Mouse (Mus musculus) embryonic facial prominence, embryonic 14.5 days (tissue): ENCODE measurements around the gene Ugt1a6b. TPM values are rescaled to one million over a fixed set of nuclear protein-coding genes. Genes with fewer than 3 reads are reported as not detected.
"Not testable (repeated sequence)": the region's sequence is repeated elsewhere in the genome, so short reads cannot be mapped to it uniquely, and the experiment has no call there.

Experiments used
- ATAC-seq: fragments of 200-750 bp; cut with Nextera tagmentation; 2 replicates; pipeline ENCODE4 v1.8.0; 2017; ENCODE audit warnings: low read depth, moderate number of reproducible peaks, moderate TSS enrichment
- DNase-seq: peaks from one replicate; pipeline ENCODE4 v3.0.0-alpha.2; 2015; ENCODE audit warnings: low spot score
- H3K27ac ChIP-seq: fragments of 300-500 bp; sonication (generic); replicated peaks from 2 replicates; pipeline ENCODE4 v1.5.1; 2014; ENCODE audit warnings: low read depth, mild to moderate bottlenecking, low read length, moderate library complexity
- H3K27me3 ChIP-seq: fragments of 300-500 bp; sonication (generic); replicated peaks from 2 replicates; pipeline ENCODE4 v1.6.1; 2014; ENCODE audit warnings: low read length; ENCODE audit not compliant: control insufficient read depth, insufficient read depth
- H3K36me3 ChIP-seq: fragments of 300-500 bp; sonication (generic); 2 replicates; pipeline ENCODE4 v1.6.1; 2014; ENCODE audit warnings: low read length, mixed read lengths; ENCODE audit not compliant: control insufficient read depth, insufficient read depth
- H3K4me1 ChIP-seq: fragments of 300-500 bp; sonication (generic); 2 replicates; pipeline ENCODE4 v1.6.1; 2014; ENCODE audit warnings: antibody characterized with exemption, low read length; ENCODE audit not compliant: control insufficient read depth, insufficient read depth
- H3K4me2 ChIP-seq: fragments of 300-500 bp; sonication (generic); 2 replicates; pipeline ENCODE4 v1.6.1; 2014; ENCODE audit warnings: low read depth, mild to moderate bottlenecking, low read length, moderate library complexity, mixed read lengths
- H3K4me3 ChIP-seq: fragments of 300-500 bp; sonication (generic); 2 replicates; pipeline ENCODE4 v1.5.1; 2014; ENCODE audit warnings: low read depth, mild to moderate bottlenecking, low read length
- H3K9ac ChIP-seq: fragments of 300-500 bp; sonication (generic); 2 replicates; pipeline ENCODE4 v1.6.1; 2014; ENCODE audit warnings: low read depth, mild to moderate bottlenecking, low read length, moderate library complexity, mixed read lengths
- H3K9me3 ChIP-seq: fragments of 300-500 bp; sonication (generic); 2 replicates; pipeline ENCODE4 v1.6.1; 2016; ENCODE audit warnings: low read length; ENCODE audit not compliant: control insufficient read depth
- WGBS: fragments of 180-500 bp; shearing (Covaris S2); extraction: QIAGEN DNeasy Blood & Tissue Kit; methylation state at CpG from one replicate; pipeline ENCODE4 v1.1.7; 2014; 5-methylcytosine and 5-hydroxymethylcytosine counted together
- polyA plus RNA-seq: library from polyadenylated mRNA; unstranded; fragments of >200 nt; fragmentation: Nextera tagmentation; extraction: Ambion mirVana; gene quantifications from 2 replicates; pipeline ENCODE4 v1.2.1, GENCODE M21; 2014

The Ugt1a6b gene
- 0.54 and 2.0 TPM in 2 replicates for polyA plus RNA-seq

DNA sequence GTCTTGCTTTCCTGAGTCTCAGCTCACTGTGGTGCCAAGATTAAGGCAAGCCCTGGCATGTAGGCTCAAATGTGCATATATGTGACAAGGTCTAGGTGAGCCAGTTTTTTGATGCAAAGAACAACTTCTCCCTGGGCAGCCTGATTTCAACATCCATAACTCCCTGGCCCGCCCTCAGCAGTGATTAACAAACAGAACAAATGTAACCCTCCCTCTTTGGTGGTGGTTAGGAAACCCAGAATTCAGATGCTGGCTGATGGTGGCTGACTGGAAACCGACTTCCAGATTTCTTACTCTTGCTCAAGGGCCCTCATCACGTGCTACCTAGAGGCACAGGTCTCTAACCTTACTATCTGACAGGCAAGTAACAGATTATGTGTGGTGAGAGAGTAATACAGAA, at the start of gene Ugt1a6b:
Ugt1a6b (plus strand) TSS at position 234 of the 400 bp plus-strand sequence.
- H3K36me3 ChIP-seq, H3K27me3 ChIP-seq, H3K9me3 ChIP-seq, H3K4me1 ChIP-seq, H3K9ac ChIP-seq, H3K4me3 ChIP-seq, H3K4me2 ChIP-seq, H3K27ac ChIP-seq: not testable (repeated sequence)
- ATAC-seq (peak; percentile 71; the same call in 1 of the 2 replicates), DNase-seq (peak; percentile 67)
- WGBS, result 78% methylated on average over 1 of the region's 3 CpGs

DNA sequence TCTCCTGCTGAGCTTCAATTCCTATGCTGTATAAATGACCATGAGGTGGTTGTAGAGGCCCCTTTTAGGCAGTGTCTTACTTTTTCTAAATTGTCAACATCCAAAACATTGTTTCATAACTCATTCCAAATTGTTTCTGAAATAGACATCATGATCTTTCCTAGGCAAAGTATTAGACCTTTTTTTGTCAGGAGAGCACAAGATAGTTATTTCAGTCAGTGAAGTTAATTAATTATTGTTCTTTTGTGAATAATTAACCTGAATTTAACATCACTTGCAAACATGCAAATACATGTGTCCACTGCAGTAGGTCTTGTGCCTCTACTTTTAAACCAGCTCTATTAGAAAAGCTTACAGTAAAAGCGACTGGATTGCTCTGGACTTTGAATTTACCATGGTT, 48.0 kb upstream of the Ugt1a6b start, which contains the start of gene Ugt1a10:
Ugt1a10 (plus strand) TSS at position 301 of the 400 bp plus-strand sequence.
- H3K27me3 ChIP-seq, result no peaks in the 10 kb centered on the region
- 84% methylated on average over 1 of the region's 1 CpGs for WGBS
- ATAC-seq (no peak), DNase-seq (no peak)
- no peaks in the 10 kb centered on the region for H3K4me1 ChIP-seq
- no peaks in the 10 kb centered on the region for H3K9me3 ChIP-seq
- no peak within 1 kb of the TSS for H3K9ac ChIP-seq
- no peak within 1 kb of the TSS for H3K4me3 ChIP-seq
- H3K36me3 ChIP-seq, result no peaks in the 10 kb centered on the region
- H3K27ac ChIP-seq, result no peak within 1 kb of the TSS
- H3K4me2 ChIP-seq, result no peak within 1 kb of the TSS

DNA sequence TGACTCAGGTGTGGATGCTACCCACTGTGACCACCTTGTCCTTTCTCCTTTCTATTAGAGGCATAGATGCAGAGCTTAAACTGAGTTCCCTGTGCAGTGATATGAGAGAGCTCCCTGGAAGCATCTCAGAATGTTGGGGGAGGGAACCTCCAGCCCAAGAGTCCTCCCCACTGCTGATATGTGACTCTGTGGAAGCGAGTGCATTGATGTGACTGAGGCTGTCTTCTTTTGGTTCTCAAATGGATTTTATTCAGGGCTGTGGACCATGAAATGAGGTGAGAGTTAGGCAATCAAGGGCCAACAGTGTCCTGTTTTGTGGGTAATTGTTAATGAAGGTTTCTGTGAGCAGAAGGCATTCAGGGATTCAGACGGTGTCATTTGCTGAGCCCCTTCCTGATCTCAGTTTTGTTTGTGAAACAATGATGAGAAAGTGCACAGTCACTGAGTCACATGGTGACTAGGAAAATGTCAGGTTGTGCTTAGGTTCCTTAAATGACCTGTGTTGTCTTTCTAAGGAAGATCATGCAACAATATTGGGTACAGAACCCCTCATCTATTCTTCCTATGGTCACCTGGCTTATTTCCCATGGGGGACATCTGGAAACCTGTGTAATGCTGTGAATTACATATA, 36.5 kb upstream of the Ugt1a6b start:
- H3K4me1 ChIP-seq, H3K9ac ChIP-seq, H3K4me2 ChIP-seq, ATAC-seq, H3K27me3 ChIP-seq, H3K27ac ChIP-seq, H3K4me3 ChIP-seq, H3K36me3 ChIP-seq, DNase-seq, H3K9me3 ChIP-seq: not testable (repeated sequence)
- 69% methylated on average over 1 of the region's 2 CpGs for WGBS

DNA sequence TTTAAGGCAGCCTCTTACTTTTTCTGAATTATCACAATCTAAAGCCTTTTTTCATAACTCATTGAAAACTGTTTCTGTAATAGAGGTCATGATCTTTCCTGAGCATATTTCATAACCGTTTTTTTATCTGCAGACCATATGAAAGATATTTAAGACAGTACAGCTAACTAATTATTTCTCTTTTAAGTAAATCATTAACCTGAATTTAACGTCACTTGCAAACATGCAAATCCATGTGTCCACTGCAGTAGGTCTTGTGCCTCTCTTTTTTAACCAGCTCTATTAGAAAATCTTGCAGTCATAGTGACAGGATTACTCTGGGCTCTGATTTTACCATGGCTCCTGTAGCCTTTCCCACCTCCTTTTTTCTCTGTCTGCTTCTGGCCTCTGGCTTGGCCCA, 32.6 kb upstream of the Ugt1a6b start, which contains the start of gene Ugt1a9:
Ugt1a9 (plus strand) TSS at position 306 of the 400 bp plus-strand sequence.
- Histone ChIP-seq H3K9me3 (no peaks in the 10 kb centered on the region), H3K27me3 (no peaks in the 10 kb centered on the region), H3K27ac (no peak within 1 kb of the TSS), H3K4me1 (no peaks in the 10 kb centered on the region), H3K9ac (no peak within 1 kb of the TSS), H3K4me2 (no peak within 1 kb of the TSS), H3K36me3 (no peaks in the 10 kb centered on the region), H3K4me3 (no peak within 1 kb of the TSS)
- ATAC-seq (no peak), DNase-seq (no peak)
- whole genome bisulfite sequencing, result 73% methylated on average over 2 of the region's 2 CpGs

DNA sequence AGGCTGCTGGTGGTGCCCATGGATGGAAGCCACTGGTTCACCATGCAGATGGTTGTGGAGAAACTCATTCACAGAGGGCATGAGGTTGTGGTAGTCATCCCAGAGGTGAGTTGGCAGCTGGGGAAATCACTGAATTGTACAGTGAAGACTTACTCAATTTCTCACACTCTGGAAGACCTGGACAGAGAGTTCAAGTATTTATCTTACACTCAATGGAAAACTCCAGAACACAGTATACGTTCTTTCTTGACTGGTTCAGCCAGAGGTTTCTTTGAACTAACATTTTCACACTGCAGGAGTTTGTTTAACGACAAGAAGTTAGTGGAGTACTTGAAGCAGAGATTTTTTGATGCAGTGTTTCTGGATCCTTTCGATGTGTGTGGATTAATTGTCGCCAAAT, 32.1 kb upstream of the Ugt1a6b start:
- 81% methylated on average over 4 of the region's 4 CpGs for WGBS
- no peaks in the 10 kb centered on the region for H3K9me3 ChIP-seq
- H3K9ac ChIP-seq, result no peak overlapping the region
- no peaks in the 10 kb centered on the region for H3K4me1 ChIP-seq
- no peaks in the 10 kb centered on the region for H3K36me3 ChIP-seq
- no peak overlapping the region for H3K27ac ChIP-seq
- H3K4me2 ChIP-seq, result no peak overlapping the region
- no peak for DNase-seq
- no peaks in the 10 kb centered on the region for H3K27me3 ChIP-seq
- H3K4me3 ChIP-seq, result no peak overlapping the region
- ATAC-seq, result no peak

DNA sequence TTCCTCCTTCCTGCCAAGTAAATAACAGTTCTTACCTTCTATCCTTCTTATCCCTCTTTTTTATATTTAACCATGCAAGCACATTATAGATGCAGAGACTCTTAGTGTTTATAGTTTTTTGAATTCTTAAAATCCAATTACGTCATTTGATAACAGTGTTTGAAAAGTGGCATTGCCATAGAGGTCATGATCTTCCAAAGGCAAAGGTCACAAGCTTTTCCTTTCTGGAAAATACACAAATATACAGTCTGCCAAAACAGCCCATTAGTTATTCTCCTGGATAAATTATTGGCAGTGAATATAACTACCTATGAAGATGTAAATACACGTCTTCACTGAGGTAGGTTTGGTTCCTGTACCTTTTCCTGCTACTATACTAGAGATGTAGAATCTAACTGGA, 28.6 kb upstream of the Ugt1a6b start:
- no peak for ATAC-seq
- no peaks in the 10 kb centered on the region for H3K27me3 ChIP-seq

DNA sequence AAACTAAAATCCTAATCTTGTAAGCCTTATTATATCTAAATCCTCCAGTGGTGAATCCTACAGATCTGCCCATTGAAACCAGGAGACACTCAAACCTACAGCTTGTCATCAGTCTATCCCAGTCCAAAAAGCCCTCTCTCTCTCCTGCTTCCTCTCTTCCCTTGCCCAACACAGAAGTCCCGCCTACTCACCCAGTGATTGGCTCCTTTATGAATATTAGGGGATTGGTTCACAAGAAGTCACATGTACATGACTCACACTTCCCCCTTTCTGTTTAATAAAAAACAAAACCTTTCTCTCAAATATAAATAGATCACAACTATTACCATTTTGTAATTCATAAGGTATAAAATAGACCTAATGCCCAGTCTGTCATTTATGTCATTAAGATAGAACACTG, 25.9 kb upstream of the Ugt1a6b start:
- Histone ChIP-seq H3K4me2 (no peak overlapping the region), H3K9me3 (no peaks in the 10 kb centered on the region), H3K27ac (no peak overlapping the region), H3K27me3 (no peaks in the 10 kb centered on the region), H3K36me3 (no peaks in the 10 kb centered on the region), H3K4me3 (no peak overlapping the region), H3K4me1 (no peaks in the 10 kb centered on the region), H3K9ac (no peak overlapping the region)
- 90% methylated on average over 1 of the region's 1 CpGs for WGBS
- no peak for DNase-seq
- no peak for ATAC-seq

More for the DNA sequence above, 28.6 kb upstream of the Ugt1a6b start:
- H3K36me3 ChIP-seq, result no peaks in the 10 kb centered on the region
- no peak overlapping the region for H3K27ac ChIP-seq
- H3K4me3 ChIP-seq, result no peak overlapping the region
- DNase-seq, result no peak
- H3K9ac ChIP-seq, result no peak overlapping the region
- no peak overlapping the region for H3K4me2 ChIP-seq
- 82% methylated on average over 2 of the region's 2 CpGs for WGBS
- H3K4me1 ChIP-seq, result no peaks in the 10 kb centered on the region
- H3K9me3 ChIP-seq, result no peaks in the 10 kb centered on the region

DNA sequence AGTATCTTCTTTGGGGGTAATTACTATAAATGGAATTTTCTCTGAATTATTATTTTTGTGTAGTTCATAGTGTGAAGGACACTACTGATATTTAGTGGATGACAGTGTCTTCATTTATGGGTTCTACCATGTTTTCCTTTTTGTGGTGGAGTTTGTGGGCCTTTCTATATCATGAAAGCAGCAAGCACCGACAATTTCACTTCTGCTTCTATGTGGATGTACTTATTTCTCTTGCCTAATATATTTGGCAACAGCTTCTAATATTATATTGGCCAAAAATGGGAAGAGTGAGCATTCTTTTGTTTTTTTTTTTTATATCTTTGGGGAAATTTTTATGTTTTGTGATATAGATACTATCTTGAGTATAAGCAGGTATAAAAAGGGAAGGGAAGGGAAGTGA, 21.4 kb upstream of the Ugt1a6b start:
- H3K4me3 ChIP-seq, result no peak overlapping the region
- ATAC-seq, result no peak
- WGBS, result 90% methylated on average over 1 of the region's 1 CpGs

DNA sequence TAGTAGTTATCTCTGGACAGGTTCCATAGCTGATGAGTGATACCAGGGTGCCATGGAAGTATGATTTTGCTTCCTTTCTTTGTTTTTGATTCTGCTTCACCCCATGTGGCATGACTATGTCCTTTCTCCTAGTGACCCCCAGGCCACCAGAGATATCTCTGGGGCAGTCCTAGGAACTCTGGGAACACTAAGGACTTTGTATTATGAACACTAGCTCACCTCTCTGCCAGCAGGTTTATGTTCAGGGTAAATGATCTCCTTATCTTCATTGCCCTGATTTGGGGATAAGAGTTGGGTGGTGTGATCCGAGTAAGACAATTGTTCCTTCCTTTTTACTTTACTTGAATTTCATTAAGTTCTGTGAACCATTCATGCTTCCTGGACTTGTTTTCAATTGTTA, 16.9 kb upstream of the Ugt1a6b start:
- H3K36me3 ChIP-seq, result no peaks in the 10 kb centered on the region
- H3K9ac ChIP-seq, result no peak overlapping the region
- no peak overlapping the region for H3K4me3 ChIP-seq
- no peaks in the 10 kb centered on the region for H3K27me3 ChIP-seq
- H3K27ac ChIP-seq, result no peak overlapping the region
- DNase-seq (no peak), ATAC-seq (no peak)
- no peak overlapping the region for H3K4me2 ChIP-seq
- 77% methylated on average over 1 of the region's 1 CpGs for WGBS
- H3K4me1 ChIP-seq, result no peaks in the 10 kb centered on the region
- no peaks in the 10 kb centered on the region for H3K9me3 ChIP-seq

More for the DNA sequence above, 21.4 kb upstream of the Ugt1a6b start:
- Histone ChIP-seq H3K4me2 (no peak overlapping the region), H3K27me3 (no peaks in the 10 kb centered on the region), H3K27ac (no peak overlapping the region), H3K9ac (no peak overlapping the region), H3K9me3 (no peaks in the 10 kb centered on the region), H3K36me3 (no peaks in the 10 kb centered on the region), H3K4me1 (no peaks in the 10 kb centered on the region)
- no peak for DNase-seq
